Mouse (Mus musculus) myocyte (in vitro differentiated cells): ENCODE measurements around the gene Lhfpl3. TPM values are rescaled to one million over a fixed set of nuclear protein-coding genes. Genes with fewer than 3 reads are reported as not detected.

Source experiments
- H3K27me3 ChIP-seq: one replicate; pipeline ENCODE4 v1.6.1; 2011; ENCODE audit not compliant: control insufficient read depth, insufficient read depth, insufficient read length
- H3K36me3 ChIP-seq: one replicate; pipeline ENCODE4 v1.6.1; 2011; ENCODE audit not compliant: control insufficient read depth, insufficient read depth
- H3K4me2 ChIP-seq: one replicate; pipeline ENCODE4 v1.6.1; 2011; ENCODE audit warnings: low read depth, control low read depth
- H3K4me3 ChIP-seq: one replicate; pipeline ENCODE4 v1.5.1; 2011; ENCODE audit warnings: mild to moderate bottlenecking, control low read depth, moderate library complexity
- H3K79me2 ChIP-seq: one replicate; pipeline ENCODE4 v1.6.1; 2011; ENCODE audit not compliant: control insufficient read depth, insufficient read depth
- H3ac ChIP-seq: one replicate; pipeline ENCODE4 v1.6.1; 2011; ENCODE audit not compliant: control insufficient read depth, insufficient read length
- CEBPB ChIP-seq: IDR thresholded peaks from 2 replicates; pipeline ENCODE4 v1.6.1; 2011; ENCODE audit warnings: mild to moderate bottlenecking, moderate library complexity; ENCODE audit not compliant: poor library complexity, insufficient read depth, severe bottlenecking
- E2F4 ChIP-seq: IDR thresholded peaks from one replicate; pipeline ENCODE4 v1.6.1; 2011; ENCODE audit warnings: mild to moderate bottlenecking, control low read depth, moderate library complexity; ENCODE audit not compliant: insufficient read depth
- MAX ChIP-seq: IDR thresholded peaks from one replicate; pipeline ENCODE4 v1.6.1; 2011; ENCODE audit warnings: low read depth, mild to moderate bottlenecking, control low read depth
- MYOD1 ChIP-seq, 3 experiments: IDR thresholded peaks; one replicate each; pipeline ENCODE4 v1.6.1; 2011; ENCODE audit warnings: control low read depth in 2 of 3, low read depth in 2 of 3, mild to moderate bottlenecking in 2 of 3, moderate library complexity in 1 of 3; ENCODE audit not compliant: insufficient read length in 2 of 3, control insufficient read depth in 1 of 3
- MYOG ChIP-seq, 3 experiments: IDR thresholded peaks; one replicate each; pipeline ENCODE4 v1.6.1; 2011; ENCODE audit warnings: control low read depth in 2 of 3, low read depth in 2 of 3, mild to moderate bottlenecking in 2 of 3; ENCODE audit not compliant: insufficient read length in 2 of 3, control insufficient read depth in 1 of 3, insufficient read depth in 1 of 3
- POLR2A ChIP-seq: IDR thresholded peaks from one replicate; pipeline ENCODE4 v1.6.1; 2011; ENCODE audit warnings: low read depth, mild to moderate bottlenecking, control low read depth, moderate library complexity; ENCODE audit not compliant: insufficient read length
- POLR2AphosphoS2 ChIP-seq: IDR thresholded peaks from one replicate; pipeline ENCODE4 v1.6.1; 2011; ENCODE audit warnings: low read depth, control low read depth; ENCODE audit not compliant: insufficient read length
- REST ChIP-seq: IDR thresholded peaks from one replicate; pipeline ENCODE4 v1.6.1; 2011; ENCODE audit warnings: mild to moderate bottlenecking, control low read depth, moderate library complexity; ENCODE audit not compliant: insufficient read depth, insufficient read length
- SRF ChIP-seq: IDR thresholded peaks from one replicate; pipeline ENCODE4 v1.6.1; 2011; ENCODE audit warnings: low read depth; ENCODE audit not compliant: control insufficient read depth, insufficient read length
- TCF12 ChIP-seq: IDR thresholded peaks from one replicate; pipeline ENCODE4 v1.6.1; 2011; ENCODE audit warnings: mild to moderate bottlenecking, control low read depth; ENCODE audit not compliant: poor library complexity, insufficient read depth, severe bottlenecking
- TCF3 ChIP-seq: IDR thresholded peaks from one replicate; pipeline ENCODE4 v1.6.1; 2011; ENCODE audit warnings: low read depth, control low read depth; ENCODE audit not compliant: insufficient read length
- USF1 ChIP-seq: IDR thresholded peaks from one replicate; pipeline ENCODE4 v1.6.1; 2011; ENCODE audit warnings: low read depth, mild to moderate bottlenecking, control low read depth, moderate library complexity
- polyA plus RNA-seq: library from polyadenylated mRNA; unstranded; fragments of >200 nt; fragmentation: generic; extraction: Trizol; gene quantifications from one replicate; pipeline ENCODE4 v1.2.1, GENCODE M21; 2012; ENCODE audit warnings: missing spikeins

Lhfpl3 gene
- polyA plus RNA-seq, 1 experiment, result 0.01 TPM

DNA sequence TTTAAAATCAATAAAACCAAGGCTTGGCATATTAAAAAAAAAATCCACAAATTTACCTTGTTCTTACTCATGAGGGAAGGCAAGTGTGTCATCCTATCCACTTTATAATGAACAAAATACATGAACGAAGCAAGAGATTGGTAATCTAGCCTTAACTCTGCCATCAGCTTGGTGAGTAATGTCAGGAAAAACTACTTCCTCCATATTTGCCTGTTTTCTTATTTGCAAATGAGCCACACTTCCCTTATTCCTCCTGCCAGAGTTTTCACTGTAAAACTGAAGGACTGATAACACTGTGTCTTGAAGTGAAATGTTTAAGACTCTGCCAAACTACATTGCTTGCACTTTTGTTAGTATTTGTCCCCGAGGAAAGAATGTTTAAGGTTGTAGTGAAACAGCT is 152.7 kb downstream of the Lhfpl3 start:
- Histone ChIP-seq H3K27me3 (no peaks in the 10 kb centered on the region), H3K36me3 (no peaks in the 10 kb centered on the region), H3K4me2 (no peak overlapping the region), H3K4me3 (no peak overlapping the region), H3K79me2 (no peaks in the 10 kb centered on the region), H3ac (no peak overlapping the region)
- TF ChIP-seq SRF (no peak), MAX (no peak)

- Histone ChIP-seq H3K36me3 (no peaks in the 10 kb centered on the region), H3ac (no peak overlapping the region), H3K4me2 (no peak overlapping the region), H3K27me3 (no peaks in the 10 kb centered on the region), H3K79me2 (no peaks in the 10 kb centered on the region), H3K4me3 (no peak overlapping the region)
- TF ChIP-seq MAX, result no peak
- no peak for TF ChIP-seq SRF
- TF ChIP-seq MYOD1 (IDR thresholded peaks at IDR 0.05; ENCODE audit: control insufficient read depth in 1 of 3, insufficient read length in 2 of 3, low read depth in 2 of 3), result no peak
- no peak for TF ChIP-seq POLR2AphosphoS2
- no peak for TF ChIP-seq REST
- no peak for TF ChIP-seq TCF12
- TF ChIP-seq POLR2A, result no peak
- TF ChIP-seq CEBPB, result no peak
- no peak for TF ChIP-seq MYOG (IDR thresholded peaks at IDR 0.05; ENCODE audit: control insufficient read depth in 1 of 3, insufficient read depth in 1 of 3, insufficient read length in 2 of 3, low read depth in 2 of 3)
- TF ChIP-seq USF1, result no peak
- TF ChIP-seq E2F4, result no peak
- TF ChIP-seq TCF3, result no peak
Observed at GRCm38 (mm10) chr5:22899913-22900312, 154.1 kb downstream of the Lhfpl3 start.

DNA sequence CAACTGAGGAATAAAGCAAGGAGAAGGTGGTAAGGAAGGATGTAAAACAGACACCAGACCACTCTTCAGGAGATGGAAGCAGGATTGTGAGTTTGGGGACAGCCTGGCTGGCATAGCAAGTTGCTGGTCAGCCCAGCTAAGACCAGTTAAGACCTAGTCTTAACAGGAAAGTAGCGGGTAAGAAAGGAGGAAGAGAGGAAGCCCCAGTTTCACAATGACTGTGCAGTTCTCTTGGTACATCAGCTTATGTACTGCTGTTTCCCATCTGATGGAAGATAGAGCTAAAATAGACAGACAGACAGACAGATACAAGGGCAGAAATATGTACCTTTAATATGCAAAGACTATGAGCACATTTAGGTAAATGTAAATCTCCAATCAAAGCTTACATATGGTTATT is 171.3 kb downstream of the Lhfpl3 start:
- Histone ChIP-seq H3K4me2 (no peak overlapping the region), H3K79me2 (no peaks in the 10 kb centered on the region), H3K27me3 (no peaks in the 10 kb centered on the region), H3ac (no peak overlapping the region), H3K4me3 (no peak overlapping the region), H3K36me3 (no peaks in the 10 kb centered on the region)
- TF ChIP-seq SRF (no peak), CEBPB (no peak), MYOG (IDR thresholded peaks at IDR 0.05; ENCODE audit: control insufficient read depth in 1 of 3, insufficient read depth in 1 of 3, insufficient read length in 2 of 3, low read depth in 2 of 3) (no peak), POLR2A (no peak), MAX (no peak), POLR2AphosphoS2 (no peak), TCF12 (no peak), E2F4 (no peak)

GRCm38 (mm10) chr5:22926171-22926570 is 180.3 kb downstream of the Lhfpl3 start:
- no peak for TF ChIP-seq TCF3
- TF ChIP-seq MYOG (IDR thresholded peaks at IDR 0.05; ENCODE audit: control insufficient read depth in 1 of 3, insufficient read depth in 1 of 3, insufficient read length in 2 of 3, low read depth in 2 of 3), result no peak
- TF ChIP-seq USF1, result no peak
- TF ChIP-seq POLR2AphosphoS2, result no peak
- no peak for TF ChIP-seq CEBPB
- TF ChIP-seq MAX, result no peak
- no peak for TF ChIP-seq SRF
- no peak for TF ChIP-seq TCF12
- TF ChIP-seq E2F4, result no peak
- no peak for TF ChIP-seq REST
- no peak for TF ChIP-seq POLR2A
- no peak for TF ChIP-seq MYOD1 (IDR thresholded peaks at IDR 0.05; ENCODE audit: control insufficient read depth in 1 of 3, insufficient read length in 2 of 3, low read depth in 2 of 3)
- no peaks in the 10 kb centered on the region for H3K79me2 ChIP-seq
- H3K27me3 ChIP-seq, result no peaks in the 10 kb centered on the region
- H3K4me3 ChIP-seq, result no peak overlapping the region
- H3K4me2 ChIP-seq, result no peak overlapping the region
- no peak overlapping the region for H3ac ChIP-seq
- no peaks in the 10 kb centered on the region for H3K36me3 ChIP-seq

DNA sequence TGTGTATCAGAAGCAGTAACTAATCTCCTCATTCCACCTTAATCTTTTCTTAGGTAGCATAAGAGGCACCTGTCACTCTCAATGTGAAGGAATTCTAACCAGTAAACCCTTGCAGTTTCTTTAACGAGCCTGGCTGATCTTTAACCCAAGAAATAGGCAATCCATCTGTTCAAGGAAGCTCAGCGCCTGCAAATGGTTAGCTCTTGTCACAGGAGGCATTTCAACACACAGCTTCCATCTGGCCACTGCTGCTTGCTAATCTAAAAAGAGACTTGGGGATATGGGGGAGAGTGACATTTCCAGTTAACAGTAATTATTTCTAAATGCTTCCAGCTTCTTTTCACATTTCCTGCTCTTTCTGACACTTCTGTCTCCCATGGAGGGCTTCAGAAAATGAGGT is 182.9 kb downstream of the Lhfpl3 start:
- no peak overlapping the region for H3K4me2 ChIP-seq
- H3K27me3 ChIP-seq, result no peaks in the 10 kb centered on the region
- no peak overlapping the region for H3K4me3 ChIP-seq
- H3K79me2 ChIP-seq, result no peaks in the 10 kb centered on the region
- H3K36me3 ChIP-seq, result no peaks in the 10 kb centered on the region
- no peak overlapping the region for H3ac ChIP-seq
- no peak for TF ChIP-seq POLR2AphosphoS2
- TF ChIP-seq CEBPB, result no peak
- TF ChIP-seq REST, result no peak
